Mouse (Mus musculus): Measurements from ENCODE around the gene Il12a. TPM values are rescaled to one million over a fixed set of nuclear protein-coding genes. Genes with fewer than 3 reads are reported as not detected.
"Not testable (repeated sequence)": the region's sequence is repeated elsewhere in the genome, so short reads cannot be mapped to it uniquely, and the experiment has no call there.

The Il12a gene
- total and polyA plus RNA-seq, 3 experiments = 3.8 to 12.3 (median 11.2) TPM

DNA sequence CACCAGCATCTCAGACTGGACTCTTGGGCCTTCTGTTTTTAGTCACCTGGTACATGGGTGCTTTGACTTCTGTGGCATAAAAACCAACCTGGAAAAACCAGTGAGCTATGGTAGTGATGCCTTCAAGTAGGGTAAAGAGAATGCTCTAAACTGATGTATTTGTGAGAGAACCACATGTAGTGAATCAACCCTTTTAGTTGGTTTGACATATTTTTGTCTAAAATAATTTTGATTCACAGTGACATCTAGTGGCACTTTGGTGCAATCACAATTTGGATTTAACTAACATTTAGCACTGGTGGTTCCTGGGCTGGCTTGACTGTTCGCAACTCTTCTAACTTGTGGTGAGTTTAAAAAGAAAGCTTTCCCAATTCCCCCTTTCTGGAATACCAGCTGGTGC is 53.7 kb downstream of the Il12a start:
- TF ChIP-seq ZKSCAN1 (IDR thresholded peaks at IDR 0.05; ENCODE audit: borderline replicate concordance, low read depth, low read length) = no peak
- no peak for TF ChIP-seq POLR2A (IDR thresholded peaks at IDR 0.05; ENCODE audit: low read depth, low read length)
- peak; percentile 55 for TF ChIP-seq SMC3 (IDR thresholded peaks at IDR 0.05; ENCODE audit: low read depth, low read length)
- no peak for TF ChIP-seq IRF4 (IDR thresholded peaks at IDR 0.05; ENCODE audit: low read depth, low read length)
- peak; percentile 61 for TF ChIP-seq RAD21 (IDR thresholded peaks at IDR 0.05; ENCODE audit: low read depth, low read length)
- peak; percentile 45; the same call in 1 of the 2 replicates for TF ChIP-seq TBP (conservative IDR thresholded peaks at IDR 0.05; ENCODE audit: low read depth, low read length)
- peak; percentile 45 to 71; a peak in 3 of 4 replicates for TF ChIP-seq CTCF (conservative IDR thresholded peaks at IDR 0.05 in 1 of 2, IDR thresholded peaks at IDR 0.05 in 1 of 2; ENCODE audit: low read depth in 2 of 2, low read length in 2 of 2)
- no peak overlapping the region for H3K9ac ChIP-seq (ENCODE audit: insufficient read depth, low read depth)
- dilution Hi-C loops (cut with MboI; ENCODE audit: extremely low pct_ligation_motif_present, extremely low pct_unique_long_range_greater_than_20kb, low sequenced_read_pairs) = no loop called here
- H3K9me3 ChIP-seq (replicated peaks; ENCODE audit: low read length) = no peaks in the 10 kb centered on the region
- H3K79me2 ChIP-seq (replicated peaks; ENCODE audit: control insufficient read depth, extremely low read depth, insufficient read depth, poor library complexity, severe bottlenecking) = no peaks in the 10 kb centered on the region
- H3K27ac ChIP-seq (ENCODE audit: insufficient read depth, low read depth) = no peak overlapping the region
- H3K27me3 ChIP-seq (replicated peaks) = no peaks in the 10 kb centered on the region
- H3K4me2 ChIP-seq (ENCODE audit: insufficient read depth, low read depth, poor library complexity, severe bottlenecking) = no peak overlapping the region
- no peaks in the 10 kb centered on the region for H3K4me1 ChIP-seq (ENCODE audit: control insufficient read depth in 1 of 2, insufficient read depth in 2 of 2)
- no peak overlapping the region for H3K4me3 ChIP-seq (replicated peaks in 1 of 3; ENCODE audit: low read depth in 2 of 3, low read length in 2 of 3, poor library complexity in 1 of 3)
- H3K36me3 ChIP-seq (replicated peaks in 1 of 2; ENCODE audit: control insufficient read depth in 1 of 2, insufficient read depth in 1 of 2, low read length in 1 of 2) = no peaks in the 10 kb centered on the region
- in situ Hi-C loops (cut with MboI; ENCODE audit: low pct_ligation_motif_present, low pct_unique_long_range_greater_than_20kb, low sequenced_read_pairs) = no loop called here
- DNase-seq (ENCODE audit: extremely low read depth) = peak; percentile 38

DNA sequence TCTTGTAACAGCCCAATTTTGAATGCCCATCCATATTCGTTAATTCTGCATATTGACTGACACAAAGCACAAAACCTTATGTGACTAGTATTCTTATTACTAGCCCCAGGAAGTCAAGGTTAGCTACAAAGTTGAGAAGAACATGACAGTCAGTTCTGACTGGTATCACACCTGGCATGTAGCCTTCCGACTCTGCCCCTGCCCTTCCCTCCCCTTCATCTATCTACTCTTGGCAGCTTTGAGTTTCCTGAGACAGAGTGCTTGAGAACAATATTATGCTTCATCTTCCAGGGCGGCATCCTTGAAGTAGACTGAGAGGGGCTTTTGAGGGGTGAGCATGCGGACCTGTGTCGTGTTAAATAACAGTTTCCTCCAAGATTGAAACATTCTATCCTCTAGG is 54.6 kb downstream of the Il12a start:
- DNase-seq (ENCODE audit: extremely low read depth) = no peak
- Histone ChIP-seq H3K27ac (ENCODE audit: insufficient read depth, low read depth) (no peak overlapping the region), H3K79me2 (replicated peaks; ENCODE audit: control insufficient read depth, extremely low read depth, insufficient read depth, poor library complexity, severe bottlenecking) (no peaks in the 10 kb centered on the region), H3K4me2 (ENCODE audit: insufficient read depth, low read depth, poor library complexity, severe bottlenecking) (no peak overlapping the region), H3K27me3 (replicated peaks) (no peaks in the 10 kb centered on the region), H3K4me1 (ENCODE audit: control insufficient read depth in 1 of 2, insufficient read depth in 2 of 2) (no peaks in the 10 kb centered on the region), H3K9ac (ENCODE audit: insufficient read depth, low read depth) (no peak overlapping the region), H3K36me3 (replicated peaks in 1 of 2; ENCODE audit: control insufficient read depth in 1 of 2, insufficient read depth in 1 of 2, low read length in 1 of 2) (no peaks in the 10 kb centered on the region), H3K4me3 (replicated peaks in 1 of 3; ENCODE audit: low read depth in 2 of 3, low read length in 2 of 3, poor library complexity in 1 of 3) (no peak overlapping the region), H3K9me3 (replicated peaks; ENCODE audit: low read length) (no peaks in the 10 kb centered on the region)
- dilution Hi-C loops (cut with MboI; ENCODE audit: extremely low pct_ligation_motif_present, extremely low pct_unique_long_range_greater_than_20kb, low sequenced_read_pairs) = no loop called here
- in situ Hi-C loops (cut with MboI; ENCODE audit: low pct_ligation_motif_present, low pct_unique_long_range_greater_than_20kb, low sequenced_read_pairs) = no loop called here
- TF ChIP-seq CTCF (conservative IDR thresholded peaks at IDR 0.05 in 1 of 2, IDR thresholded peaks at IDR 0.05 in 1 of 2; ENCODE audit: low read depth in 2 of 2, low read length in 2 of 2) (no peak), SMC3 (IDR thresholded peaks at IDR 0.05; ENCODE audit: low read depth, low read length) (no peak), BHLHE40 (IDR thresholded peaks at IDR 0.05; ENCODE audit: low read depth, low read length) (no peak), POLR2A (IDR thresholded peaks at IDR 0.05; ENCODE audit: low read depth, low read length) (no peak), IRF4 (IDR thresholded peaks at IDR 0.05; ENCODE audit: low read depth, low read length) (no peak), HCFC1 (IDR thresholded peaks at IDR 0.05; ENCODE audit: low read depth, low read length) (no peak)

DNA sequence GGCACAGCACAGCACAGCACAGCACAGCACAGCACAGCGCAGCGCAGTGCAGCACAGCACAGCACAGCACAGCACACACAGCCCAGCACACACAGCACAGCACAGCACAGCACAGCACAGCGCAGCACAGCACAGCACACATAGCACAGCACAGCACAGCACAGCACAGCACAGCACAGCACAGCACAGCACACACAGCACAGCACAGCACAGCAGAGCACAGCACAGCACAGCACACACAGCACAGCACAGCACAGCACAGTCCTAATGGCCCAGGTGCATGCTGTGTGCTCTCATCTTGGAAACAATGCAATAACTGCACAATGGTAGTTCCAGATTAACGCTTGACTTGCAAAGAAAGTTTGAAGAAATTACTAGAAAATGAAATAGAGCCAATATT is 55.8 kb downstream of the Il12a start:
- dilution Hi-C loops (cut with MboI; ENCODE audit: extremely low pct_ligation_motif_present, extremely low pct_unique_long_range_greater_than_20kb, low sequenced_read_pairs) = not testable (repeated sequence)

More for the DNA sequence above, 55.8 kb downstream of the Il12a start:
- DNase-seq (ENCODE audit: extremely low read depth); H3K27ac ChIP-seq (ENCODE audit: insufficient read depth, low read depth); H3K4me1 ChIP-seq (ENCODE audit: control insufficient read depth in 1 of 2, insufficient read depth in 2 of 2); H3K79me2 ChIP-seq (replicated peaks; ENCODE audit: control insufficient read depth, extremely low read depth, insufficient read depth, poor library complexity, severe bottlenecking); H3K9me3 ChIP-seq (replicated peaks; ENCODE audit: low read length); H3K27me3 ChIP-seq (replicated peaks); H3K4me2 ChIP-seq (ENCODE audit: insufficient read depth, low read depth, poor library complexity, severe bottlenecking); H3K9ac ChIP-seq (ENCODE audit: insufficient read depth, low read depth); in situ Hi-C loops (cut with MboI; ENCODE audit: low pct_ligation_motif_present, low pct_unique_long_range_greater_than_20kb, low sequenced_read_pairs); H3K36me3 ChIP-seq (replicated peaks in 1 of 2; ENCODE audit: control insufficient read depth in 1 of 2, insufficient read depth in 1 of 2, low read length in 1 of 2); H3K4me3 ChIP-seq (replicated peaks in 1 of 3; ENCODE audit: low read depth in 2 of 3, low read length in 2 of 3, poor library complexity in 1 of 3): not testable (repeated sequence)

Other genes starting within 250 kb of the Il12a start
- gene 1110032F04Rik, start 178.9 kb downstream of the Il12a start, total RNA-seq (2012; rRNA removed) = 0.04 and 0.08 TPM in 2 replicates
- gene 1110032F04Rik, start 178.9 kb downstream of the Il12a start, total RNA-seq (2014; rRNA removed) = not detected in 2 replicates
- not detected in 2 replicates for gene 1110032F04Rik, start 178.9 kb downstream of the Il12a start, polyA plus RNA-seq (2012; ENCODE audit: insufficient read length, low read depth)

Data from CH12.LX (cell line).